Mouse (Mus musculus): Measurements from ENCODE around the gene Acox3.

The Acox3 gene

DNA sequence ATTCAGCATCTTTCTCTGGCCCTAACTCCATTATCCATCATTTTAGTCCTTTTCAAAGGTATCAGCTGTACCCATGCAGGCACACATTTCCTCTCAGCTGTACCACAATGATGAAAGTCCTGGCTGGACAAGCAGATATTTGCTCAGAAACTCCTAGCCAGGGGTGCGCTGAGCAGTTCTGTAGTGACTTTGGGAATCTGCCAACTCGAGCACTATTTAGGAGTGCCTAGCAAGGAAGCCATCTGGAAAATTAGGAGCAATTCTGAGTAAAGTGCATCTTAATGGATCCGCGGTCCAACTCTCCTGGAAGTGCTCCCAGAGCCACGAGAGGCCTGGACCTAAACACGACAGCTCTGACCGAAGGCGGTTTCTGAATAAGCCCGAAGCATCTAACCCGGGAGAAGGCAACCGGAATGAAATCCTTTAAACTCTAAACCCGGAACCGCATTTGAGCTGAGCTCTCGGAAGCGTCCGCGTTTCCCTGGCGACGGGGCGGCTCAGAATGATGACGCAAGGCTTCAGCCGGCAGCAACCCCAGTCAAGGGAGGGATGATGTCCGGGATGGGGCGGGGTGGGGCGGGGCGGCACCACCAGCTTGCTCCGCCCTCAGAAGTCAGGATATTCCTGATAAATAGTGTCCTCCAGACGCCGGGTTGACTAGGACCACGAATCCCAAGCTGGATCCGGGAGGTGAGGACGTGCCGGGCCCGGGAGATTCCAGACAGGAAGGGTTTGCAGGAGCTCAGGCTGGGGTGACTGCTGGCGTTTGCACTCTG lies at the start of gene Acox3:
Gene Acox3 (plus strand): TSS at position 596 of the 776 bp plus-strand sequence.
- DNase-seq = peak; percentile 97 to 98

DNA sequence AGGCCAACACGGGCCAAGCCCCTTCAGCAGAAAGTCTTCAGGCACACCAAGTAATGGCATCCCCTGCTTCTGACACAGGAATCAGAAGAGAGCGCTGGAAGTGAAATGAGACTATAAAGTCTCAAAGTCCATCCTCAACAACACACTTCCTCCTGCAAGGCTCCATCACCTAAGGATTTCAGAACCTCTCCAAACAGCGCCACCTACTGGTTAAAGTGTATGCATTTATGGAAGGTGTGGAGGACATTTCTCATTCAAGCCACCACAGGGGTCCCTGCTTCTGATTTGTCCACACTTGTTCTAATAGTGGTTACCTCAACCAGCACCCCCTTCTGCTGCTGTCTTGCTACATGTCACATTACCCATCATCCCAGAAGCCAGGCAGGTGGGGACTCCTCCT lies 46.6 kb upstream of the Acox3 start:
- no peak for DNase-seq

DNA sequence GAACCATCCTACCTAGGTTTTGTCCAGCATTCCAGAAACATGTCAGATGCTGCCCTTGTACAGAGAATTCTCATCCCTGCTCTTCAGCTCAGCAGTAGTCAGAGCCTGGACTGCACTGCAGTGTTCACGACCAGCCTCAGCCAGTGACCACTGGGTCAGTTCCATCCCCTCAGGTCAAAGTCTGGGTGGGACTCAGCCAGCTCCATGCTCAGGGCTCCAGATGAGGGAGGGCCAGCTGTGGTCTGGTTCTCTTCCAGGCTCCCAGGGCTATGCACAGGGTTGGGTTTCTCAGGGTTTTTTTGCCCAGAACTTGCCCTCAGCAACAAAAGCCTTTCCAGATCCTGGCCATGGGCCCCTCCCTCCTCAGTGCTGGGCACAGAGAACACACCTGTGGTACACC lies 45.4 kb upstream of the Acox3 start:
- no peak for DNase-seq

DNA sequence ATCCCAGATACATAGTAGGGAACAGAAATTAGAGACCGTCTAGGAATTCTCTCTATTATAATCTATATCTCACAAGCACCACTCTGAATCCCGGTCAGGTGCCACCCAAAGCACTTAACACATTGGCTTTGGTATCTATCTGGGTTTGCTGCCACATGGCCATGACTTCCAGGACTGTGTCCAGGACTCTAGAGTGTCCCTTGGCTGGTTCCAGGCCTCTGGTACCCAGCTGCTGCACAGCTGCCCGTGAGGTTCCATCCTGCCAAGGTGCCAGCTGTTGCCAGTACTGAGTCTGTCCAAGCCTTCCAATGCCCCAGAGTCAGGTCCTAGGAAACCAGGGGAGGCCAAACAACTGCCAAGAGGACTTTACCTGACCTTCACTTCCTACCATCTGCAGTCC lies 44.8 kb upstream of the Acox3 start:
- no peak for DNase-seq

DNA sequence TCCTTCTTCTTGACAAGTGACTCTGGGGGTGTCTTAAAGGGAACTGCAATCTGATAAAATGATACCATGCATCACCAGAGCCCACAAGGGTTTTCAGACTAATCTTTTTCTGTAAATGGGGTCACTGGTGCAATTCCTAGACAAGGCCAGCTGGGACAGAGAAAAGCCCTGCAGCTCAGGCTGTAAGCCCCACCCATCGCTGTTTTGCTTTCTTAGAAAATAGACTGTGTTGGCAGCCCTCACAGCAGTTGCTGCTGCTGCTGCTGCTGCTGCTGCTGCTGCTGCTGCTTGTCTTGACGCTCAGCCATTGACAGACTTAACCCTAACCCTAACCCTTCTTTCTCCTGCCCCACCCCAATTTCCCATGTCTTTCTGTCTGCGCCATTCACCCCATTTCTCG lies 43.3 kb upstream of the Acox3 start:
- no peak for DNase-seq

DNA sequence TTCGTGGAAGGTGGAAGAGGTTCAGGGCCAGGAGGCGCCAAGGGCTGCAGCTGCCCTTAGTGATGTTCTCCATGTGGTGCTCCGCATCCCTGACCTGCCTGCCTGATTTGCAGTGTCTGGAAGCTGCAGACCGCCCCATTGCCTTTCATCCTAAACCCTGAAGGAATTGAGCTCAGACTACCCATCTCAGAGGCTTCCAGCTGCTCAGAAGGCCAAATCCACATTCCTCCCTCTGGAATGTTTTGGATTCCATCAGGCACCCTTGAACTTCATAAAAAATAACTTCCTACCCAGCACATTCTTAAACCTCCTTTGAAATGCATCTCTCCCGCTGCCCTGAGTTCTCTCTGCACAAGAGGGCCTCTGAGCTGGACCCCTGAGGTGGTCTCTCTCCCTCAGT lies 42.3 kb upstream of the Acox3 start:
- no peak for DNase-seq

DNA sequence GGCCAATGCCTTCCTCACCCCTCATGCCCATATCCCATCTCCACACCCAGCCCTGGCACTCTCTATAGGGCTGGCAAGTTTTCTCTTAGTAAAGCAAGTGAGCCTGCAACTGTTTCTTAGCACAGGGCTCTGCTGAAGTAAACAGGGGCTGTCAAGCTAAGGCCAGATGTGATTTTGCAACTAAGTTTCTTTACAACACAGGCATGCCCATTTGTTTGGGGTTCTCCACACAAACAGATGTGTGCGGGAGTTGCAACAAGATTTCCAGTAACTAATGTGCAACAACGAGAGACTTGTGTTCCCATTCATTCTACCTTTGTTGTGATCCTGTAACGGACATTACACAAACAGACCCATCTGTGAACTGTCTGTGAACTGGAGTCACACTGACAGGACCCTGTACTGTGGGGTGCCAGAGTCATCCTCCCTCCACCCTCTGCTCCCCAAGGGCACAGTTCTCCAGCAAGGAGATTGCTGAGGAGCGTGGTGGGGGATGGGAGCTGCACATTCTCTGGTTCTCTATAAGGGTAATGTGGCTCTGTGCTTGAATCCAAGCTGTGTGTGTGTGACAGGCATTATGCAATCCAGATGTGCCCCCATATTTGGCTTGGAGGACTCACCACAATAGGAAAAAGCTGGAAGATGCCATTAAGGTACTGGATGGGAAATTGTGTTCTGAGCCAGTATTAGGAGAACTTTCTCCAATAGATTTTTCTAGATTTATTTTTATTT lies 41.6 kb upstream of the Acox3 start:
- no peak for DNase-seq

DNA sequence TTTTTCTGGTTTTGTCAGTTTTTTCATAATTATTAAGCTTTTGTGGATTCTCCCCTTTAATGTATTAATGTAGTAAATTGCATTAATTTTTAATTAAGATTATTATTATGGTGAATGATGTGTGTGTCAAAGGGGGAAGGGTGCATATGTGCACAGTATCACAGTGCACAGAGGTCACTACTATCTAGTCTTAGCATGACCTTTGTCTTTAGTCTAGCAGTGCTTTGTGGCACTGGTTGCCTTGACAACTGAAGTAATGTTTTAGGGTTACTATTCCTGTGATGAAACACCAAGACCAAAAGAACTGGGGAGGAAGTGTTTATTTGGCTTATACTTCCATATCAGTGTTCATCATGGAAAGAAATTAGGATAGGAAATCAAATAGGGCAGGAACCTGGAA lies 36.7 kb upstream of the Acox3 start:
- DNase-seq = no peak

DNA sequence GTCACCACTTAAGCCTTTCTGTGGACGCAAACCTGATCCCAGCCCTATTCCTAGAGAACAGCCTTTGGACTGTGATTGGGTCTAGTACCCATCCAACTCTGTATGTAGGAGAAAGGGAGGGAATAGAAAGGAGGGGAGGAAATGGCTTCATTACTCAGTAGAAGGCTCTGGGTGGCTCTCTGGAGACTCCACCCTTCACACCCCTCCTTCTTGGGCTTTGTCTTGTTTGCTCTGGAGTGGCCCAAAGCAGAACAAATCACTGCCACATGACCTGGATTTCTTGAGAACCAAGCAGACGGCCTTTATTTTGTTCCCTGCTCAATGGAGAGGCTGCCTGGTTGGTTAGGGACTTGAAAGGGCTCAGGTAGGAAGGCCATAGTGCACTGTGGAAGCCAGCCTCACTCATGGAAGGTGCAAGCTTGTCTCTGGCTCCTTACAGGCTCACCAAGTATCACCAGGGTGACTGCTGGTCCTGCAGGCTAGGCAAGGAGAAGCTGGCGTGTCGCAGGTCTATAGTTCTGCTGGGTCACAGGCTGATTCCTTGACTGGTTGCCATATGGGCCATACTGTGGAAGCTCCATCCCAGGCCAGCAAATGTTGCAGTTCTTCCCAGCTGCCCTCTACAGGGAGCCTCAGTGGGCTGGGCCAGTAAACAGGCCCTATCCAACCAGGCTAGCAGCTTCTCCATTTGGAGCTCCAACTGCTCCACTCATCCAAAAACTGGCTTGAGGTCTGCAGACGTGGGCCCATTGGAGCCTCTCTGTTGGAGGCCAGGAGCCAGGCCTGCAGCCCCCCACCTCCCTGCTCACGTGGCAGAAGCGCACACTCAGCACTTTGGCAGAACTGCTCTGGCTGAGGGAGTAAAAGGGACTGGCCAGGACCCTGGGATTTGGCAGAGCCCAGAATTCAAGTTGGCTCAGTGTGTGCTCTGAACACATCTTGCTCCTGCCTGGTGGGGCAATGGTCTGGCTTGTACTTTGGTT lies 30.7 kb upstream of the Acox3 start:
- DNase-seq = peak; percentile 48 to 52

DNA sequence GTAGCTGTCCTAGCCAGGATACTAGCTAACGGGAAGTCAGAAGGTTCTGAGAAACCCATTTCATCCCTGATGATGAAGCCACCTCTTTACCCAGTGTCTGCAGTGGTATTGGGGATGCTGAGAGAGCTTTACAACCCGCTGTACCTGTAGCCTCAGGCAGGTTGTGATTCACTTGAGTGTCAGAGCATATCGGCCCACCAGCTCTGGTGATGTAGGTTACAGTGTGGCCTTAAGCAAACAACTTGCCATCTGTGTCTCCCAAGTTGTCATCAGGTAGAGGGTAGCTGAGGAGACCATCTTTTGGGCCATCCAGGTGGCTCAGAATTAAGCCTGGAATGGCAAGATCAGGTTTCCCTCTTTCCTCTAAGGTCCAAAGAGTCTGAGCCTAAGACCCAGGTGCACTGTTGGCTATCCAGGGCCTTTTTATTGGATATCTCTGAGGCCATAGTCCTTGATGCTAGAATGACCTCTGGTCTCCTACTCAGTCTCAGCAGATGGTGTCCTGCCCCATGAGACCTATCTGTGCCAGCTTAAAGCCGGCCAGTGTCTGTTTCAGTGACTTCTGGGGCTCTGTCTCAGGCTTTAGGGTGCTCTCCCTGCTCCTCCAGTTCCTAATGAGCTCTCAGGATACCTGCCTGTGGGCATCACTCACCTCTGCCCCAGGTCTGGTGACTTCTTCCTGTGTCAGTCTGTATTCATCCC lies 29.9 kb upstream of the Acox3 start:
- DNase-seq = no peak

DNA sequence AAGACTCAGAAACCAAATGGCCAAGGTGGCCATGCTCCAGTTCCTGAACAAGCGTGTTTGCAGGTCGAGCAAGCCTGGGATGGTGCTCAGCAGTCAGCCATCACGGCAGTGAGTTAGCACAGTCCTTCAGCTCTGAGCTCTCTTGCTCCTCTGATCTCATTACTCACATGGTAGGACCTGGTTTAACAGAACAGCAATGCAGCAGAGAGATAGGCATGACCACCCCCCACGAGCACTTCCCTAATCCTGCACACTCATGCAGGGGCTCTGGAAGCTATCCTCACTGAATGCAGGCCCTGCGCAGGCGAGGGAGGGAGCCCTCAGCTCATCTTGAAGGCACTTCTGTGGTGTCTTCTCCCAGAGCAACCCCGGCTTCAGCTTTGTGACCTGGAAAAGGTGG lies 26.4 kb upstream of the Acox3 start:
- DNase-seq = no peak

DNA sequence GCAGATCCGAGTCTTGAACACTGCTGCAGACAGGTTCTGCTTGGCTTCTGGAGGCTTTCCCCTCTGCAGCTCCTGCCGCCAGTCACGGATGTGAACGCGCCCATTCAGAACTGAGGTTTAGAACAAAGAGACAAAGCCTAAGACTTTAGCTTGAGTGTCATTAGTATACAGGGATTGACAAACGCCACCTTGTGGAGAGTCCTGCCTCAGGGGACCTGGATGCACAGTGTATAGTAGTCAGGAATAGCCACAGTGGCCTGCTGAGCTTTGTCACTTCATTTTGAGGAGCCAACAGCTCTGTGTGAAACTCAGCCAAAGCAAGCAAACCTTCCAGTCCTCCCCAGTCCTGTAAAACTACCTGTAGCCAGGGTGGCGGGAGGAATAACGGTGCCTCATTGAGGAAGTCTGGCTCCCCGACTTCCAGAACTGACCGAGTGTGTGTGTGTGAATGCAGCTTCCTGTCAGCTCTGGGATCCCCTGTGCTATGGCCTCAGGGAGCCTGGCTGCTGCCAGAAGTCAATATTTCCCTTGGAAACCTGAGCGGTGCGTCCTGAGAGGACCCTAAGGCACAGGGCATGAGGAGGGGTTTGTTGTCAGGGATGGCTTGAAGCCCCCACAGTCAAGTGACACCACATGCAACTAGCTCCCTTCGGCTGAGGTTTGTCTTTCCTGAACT lies 24.8 kb upstream of the Acox3 start:
- no peak for DNase-seq

DNA sequence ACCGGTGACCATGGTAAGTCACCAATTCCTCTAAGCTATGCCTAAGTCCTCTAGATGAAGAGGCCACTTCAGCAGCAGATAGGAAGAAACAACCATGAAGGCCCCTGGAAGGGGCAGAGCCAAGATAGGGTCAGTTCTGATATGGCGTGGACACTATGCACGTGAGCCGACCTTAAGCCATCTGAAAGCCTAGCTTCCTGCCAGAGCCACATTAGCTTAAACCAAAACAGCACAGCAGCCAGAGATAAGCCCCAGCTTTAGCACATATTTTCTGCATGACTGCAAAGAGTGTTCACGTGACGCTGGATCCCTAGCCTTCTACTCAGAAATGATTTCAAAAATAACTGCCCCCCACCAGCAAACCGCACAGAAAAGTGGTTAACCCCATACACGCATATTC lies 23.4 kb upstream of the Acox3 start:
- DNase-seq = no peak

DNA sequence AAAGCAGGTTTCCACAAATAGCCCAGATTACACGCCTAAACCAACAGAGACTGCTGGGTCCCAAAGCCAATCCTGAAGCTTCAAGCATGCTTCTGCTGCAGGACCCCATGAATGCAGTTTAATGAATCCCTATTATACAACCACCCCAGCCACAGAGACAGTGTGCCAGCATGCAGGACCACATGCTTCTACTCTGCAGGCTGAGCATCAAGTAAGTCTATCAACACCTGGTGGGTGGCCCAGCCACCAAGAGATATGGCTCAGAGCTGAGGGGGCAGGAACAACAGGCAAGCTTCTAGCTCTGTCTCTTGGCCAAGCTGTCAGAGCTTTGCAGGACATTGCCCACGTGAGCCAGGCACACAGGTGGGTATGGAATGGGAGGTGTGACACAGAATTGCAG lies 20.2 kb upstream of the Acox3 start:
- no peak for DNase-seq

DNA sequence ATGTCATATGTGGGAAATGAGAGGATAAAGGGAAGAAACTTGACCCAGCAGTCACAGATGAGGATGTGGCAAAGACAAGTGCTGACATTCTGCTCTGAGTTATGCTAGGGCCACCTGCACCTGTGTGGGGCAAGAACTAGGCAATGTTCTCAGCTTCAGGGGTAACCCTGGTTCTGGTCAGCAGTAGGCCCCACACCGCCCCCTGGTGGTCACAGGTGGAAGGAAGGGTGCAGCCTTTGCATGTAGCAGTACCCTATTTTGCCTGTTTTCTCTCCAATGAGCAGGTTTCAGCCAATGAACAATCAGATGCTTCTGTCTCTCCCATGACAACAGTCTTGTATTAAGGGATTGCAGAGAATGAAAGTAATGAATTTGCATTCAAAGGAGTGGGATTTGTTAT lies 19.4 kb upstream of the Acox3 start:
- DNase-seq = peak; percentile 81 to 83

DNA sequence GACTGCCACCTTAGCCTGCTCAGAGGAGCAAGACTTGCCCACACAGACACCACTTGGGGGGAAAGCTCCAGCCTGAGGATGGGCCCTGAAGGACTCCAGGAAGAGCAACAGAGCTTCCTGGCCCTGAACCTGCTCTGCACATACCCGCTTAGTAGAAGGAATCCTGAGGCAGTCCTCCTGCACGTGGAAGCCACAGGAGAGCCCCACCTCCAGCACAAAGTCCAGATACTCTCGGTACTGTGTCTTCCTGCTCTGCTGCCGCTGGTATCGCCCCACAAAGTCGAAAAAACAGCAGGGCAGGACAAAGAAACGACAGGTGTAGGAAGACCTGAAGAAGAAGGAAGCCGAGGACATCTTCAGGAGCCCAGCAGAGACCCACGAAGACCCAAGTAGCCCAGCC lies 17.6 kb upstream of the Acox3 start:
- no peak for DNase-seq

DNA sequence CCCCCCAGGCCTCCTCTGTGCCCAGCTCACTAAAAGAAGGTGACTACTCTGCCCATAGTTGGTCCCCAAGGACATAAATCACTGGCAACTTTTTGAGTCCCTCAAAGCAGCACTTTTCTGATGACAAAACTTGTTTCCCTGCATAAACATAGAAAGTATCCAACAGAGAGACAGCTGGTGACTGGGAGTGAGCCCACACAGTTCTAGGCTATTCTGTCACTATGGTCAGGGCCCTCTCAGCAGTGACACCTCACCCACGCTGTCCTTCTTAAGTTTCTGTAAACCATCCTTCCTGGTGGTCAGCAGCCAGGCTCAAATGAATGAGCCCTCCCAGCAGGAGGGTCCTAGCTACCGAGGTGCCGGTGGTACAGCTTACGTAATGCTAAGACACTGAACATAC lies 16.2 kb upstream of the Acox3 start:
- no peak for DNase-seq

DNA sequence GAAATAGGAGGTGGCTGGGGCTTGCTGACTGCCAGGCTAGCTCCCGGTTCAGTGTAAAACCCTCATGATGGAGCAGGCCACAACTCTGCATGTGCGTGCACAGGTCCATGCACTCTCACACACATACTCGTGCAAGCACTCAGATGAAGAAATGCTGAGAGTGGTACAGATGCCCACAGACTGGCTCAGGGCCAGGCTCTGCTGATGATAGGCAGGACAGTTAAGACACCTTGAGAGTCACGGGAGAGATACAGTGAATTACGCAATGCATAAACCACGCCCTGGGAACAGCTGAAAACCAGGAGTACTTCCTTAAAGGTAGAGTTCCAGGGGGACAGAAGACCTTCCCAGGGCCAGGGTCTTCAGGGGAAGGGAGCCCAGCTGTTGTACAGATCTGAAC lies 11.3 kb upstream of the Acox3 start:
- no peak for DNase-seq

DNA sequence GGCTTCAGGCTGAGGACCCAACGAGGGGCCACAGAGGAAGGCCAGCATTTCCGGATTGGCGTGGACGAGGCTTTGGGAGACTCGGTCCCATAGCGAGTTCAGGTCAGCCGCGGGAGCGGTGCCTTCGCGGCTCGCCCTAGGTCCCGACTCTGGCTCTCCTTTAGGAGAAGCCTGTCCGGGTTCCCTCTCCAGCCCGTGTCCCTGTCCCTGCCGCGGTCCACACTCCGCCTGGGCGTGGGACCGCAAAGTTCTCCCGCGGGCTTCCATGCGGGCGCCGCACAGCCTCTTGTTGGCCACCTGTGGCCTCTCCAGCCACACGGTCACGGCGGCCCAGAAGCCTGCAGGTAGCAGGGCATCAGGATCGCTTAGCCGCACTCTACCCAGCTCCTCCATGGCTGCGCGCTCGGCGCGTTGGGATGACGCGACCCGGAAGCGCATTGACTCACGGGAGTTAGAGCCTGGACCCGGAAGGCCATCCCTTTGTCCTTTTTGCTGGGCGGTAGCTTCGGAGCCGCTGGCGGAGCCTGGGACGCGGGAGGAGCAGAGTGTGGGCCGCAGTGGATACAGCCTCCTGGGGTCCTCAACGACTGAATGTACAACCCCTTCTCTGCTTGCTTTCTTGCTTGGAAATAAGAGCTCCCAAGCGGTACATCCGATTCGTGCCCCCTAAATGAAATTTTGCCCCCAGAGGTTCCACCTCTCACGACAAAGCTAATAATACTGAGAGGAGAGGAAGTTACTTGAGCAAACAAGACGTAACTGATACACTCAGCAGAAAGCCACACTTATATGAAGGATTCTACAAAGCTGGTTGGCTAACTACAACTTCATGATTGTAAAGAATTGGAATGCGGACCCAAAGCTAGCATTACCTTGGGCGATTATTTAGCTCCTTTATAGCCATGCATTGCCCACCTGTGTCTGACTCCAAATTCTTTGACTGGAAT lies 7.9 kb upstream of the Acox3 start, which contains the start of gene Trmt44:
Gene Trmt44 (minus strand): TSS at position 418 of the 947 bp plus-strand sequence.
- DNase-seq = peak; percentile 94 to 95

DNA sequence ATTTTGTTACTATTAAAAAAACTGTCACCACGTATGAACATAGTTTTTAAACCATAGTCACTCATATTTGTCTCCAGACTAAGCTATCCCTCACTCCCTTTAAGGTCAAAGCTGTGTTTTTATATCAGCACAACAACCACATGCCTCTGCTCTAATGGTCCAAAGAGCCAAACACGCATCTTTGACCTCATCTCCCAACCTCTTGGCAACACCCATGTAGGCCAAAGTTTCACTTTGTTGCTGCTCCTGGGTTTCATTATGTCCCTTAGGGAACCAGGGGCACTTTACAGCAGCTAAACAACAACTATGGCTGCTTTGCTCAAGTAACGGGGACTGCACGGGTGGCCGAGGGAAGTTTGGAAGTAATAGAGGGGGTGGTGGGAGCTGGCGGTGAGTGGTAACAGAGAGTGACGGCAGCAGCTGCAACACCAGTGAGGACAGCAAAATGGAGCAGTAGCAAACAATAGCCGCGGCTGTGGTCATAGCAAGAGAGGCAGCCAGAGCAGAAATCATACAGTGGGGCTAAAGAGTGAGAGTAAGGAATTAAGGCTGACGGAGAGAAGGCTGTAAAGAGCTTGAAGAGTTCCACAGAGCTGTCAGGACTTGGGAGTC lies 6.3 kb upstream of the Acox3 start:
- DNase-seq = no peak

All from cerebellum, postnatal 36 days (tissue).